In genomic region chr15:97812875-97813274, GRCm38 (mm10) we compare ENCODE assay signal across 9 mouse cellular contexts. TPM values are rescaled to one million over a fixed set of nuclear protein-coding genes. Genes with fewer than 3 reads are reported as not detected.
DNase-seq lines count a peak whose midpoint lies in the region; ATAC-seq and TF ChIP-seq lines count a peak whose summit lies in the region.
"Had no signal": no experiment of that assay in that cellular context is flagged by ENCODE, and none has a peak within 500 bp of the region (broad histone marks: within the 10 kb centered on the region; RNA-seq: fewer than 3 reads in every experiment).

No protein-coding gene starts in this region.

- peaks cover 43% of the 10 kb centered on the region for H3K4me1 ChIP-seq in heart, postnatal 0 days (ENCODE audit: control insufficient read depth, insufficient read depth)
- H3K4me1 ChIP-seq in cortical plate, adult 2 months (ENCODE audit: control insufficient read depth, insufficient read depth, low read length) = peaks cover 18% of the 10 kb centered on the region
- peaks cover 26% of the 10 kb centered on the region for H3K4me1 ChIP-seq in hindbrain, postnatal 0 days (ENCODE audit: insufficient read depth, low read length)

- H3K4me3 ChIP-seq in heart, postnatal 0 days (ENCODE audit: low read depth, low read length) = no peak overlapping the region
- no peak overlapping the region for H3K4me3 ChIP-seq in cortical plate, adult 2 months (ENCODE audit: insufficient read depth, low read length)
- no peak overlapping the region for H3K4me3 ChIP-seq in hindbrain, postnatal 0 days (ENCODE audit: low read length)
- H3K4me3 ChIP-seq: liver, embryonic 12.5 days; midbrain, embryonic 12.5 days had no signal

- H3K4me2 ChIP-seq in heart, postnatal 0 days (ENCODE audit: low read depth, low read length) = no peak overlapping the region
- H3K4me2 ChIP-seq in hindbrain, postnatal 0 days (ENCODE audit: low read depth, low read length) = 0 out of 2 replicates have a peak overlapping the region, but pooled peaks have one; percentile 10
- H3K4me2 ChIP-seq: liver, embryonic 12.5 days; midbrain, embryonic 12.5 days had no signal

- peaks cover 35% of the 10 kb centered on the region for H3K36me3 ChIP-seq in heart, postnatal 0 days (replicated peaks; ENCODE audit: control insufficient read depth, insufficient read depth, low read length)
- peaks cover 5% of the 10 kb centered on the region for H3K36me3 ChIP-seq in hindbrain, postnatal 0 days (ENCODE audit: insufficient read depth, low read length)

- no peak for TF ChIP-seq POLR2A in cortical plate, adult 2 months (IDR thresholded peaks at IDR 0.05; ENCODE audit: extremely low read depth, insufficient read depth, low read length)

- TF ChIP-seq EP300 in heart, postnatal 0 days (IDR thresholded peaks at IDR 0.05; ENCODE audit: low read depth) = no peak

- ATAC-seq in heart, postnatal 0 days (ENCODE audit: insufficient read depth, low read depth) = no peak
- no peak for ATAC-seq in hindbrain, postnatal 0 days
- ATAC-seq: liver, embryonic 12.5 days had no signal

- H3K9me3 ChIP-seq in heart, postnatal 0 days (replicated peaks; ENCODE audit: control insufficient read depth, low read length) = no peaks in the 10 kb centered on the region
- H3K9me3 ChIP-seq in hindbrain, postnatal 0 days (ENCODE audit: low read length) = no peaks in the 10 kb centered on the region
- H3K9me3 ChIP-seq: liver, embryonic 12.5 days; midbrain, embryonic 12.5 days had no signal

- no peak for TF ChIP-seq CTCF in heart, postnatal 0 days (IDR thresholded peaks at IDR 0.05; ENCODE audit: low read depth)
- no peak for TF ChIP-seq CTCF in cortical plate, adult 2 months (IDR thresholded peaks at IDR 0.05; ENCODE audit: extremely low read depth, insufficient read depth, low read length)
- TF ChIP-seq CTCF in hindbrain, postnatal 0 days (IDR thresholded peaks at IDR 0.05; ENCODE audit: low read depth) = no peak

- 65% methylated on average over 7 of the region's 7 CpGs for WGBS in heart, postnatal 0 days
- WGBS in hindbrain, postnatal 0 days = 49% methylated on average over 7 of the region's 7 CpGs

- H3K27ac ChIP-seq in heart, postnatal 0 days (ENCODE audit: low read depth) = peak overlapping the region; percentile 88
- H3K27ac ChIP-seq in cortical plate, adult 2 months (ENCODE audit: insufficient read depth, low read length) = peak overlapping the region; percentile 90
- H3K27ac ChIP-seq in hindbrain, postnatal 0 days = peak overlapping the region; percentile 61; the same call in 1 of the 2 replicates
- H3K27ac ChIP-seq: liver, embryonic 12.5 days; midbrain, embryonic 12.5 days had no signal

- no peak for DNase-seq in heart, postnatal 0 days (ENCODE audit: low spot score)
- no peak for DNase-seq in heart, adult 8-10 months (ENCODE audit: low spot score)
- DNase-seq in brain, adult 2 months (ENCODE audit: low read depth, low spot score) = peak; percentile 69
- DNase-seq in hindbrain, postnatal 0 days (ENCODE audit: low spot score) = no peak
- no peak for DNase-seq in urinary bladder, adult 2 months (ENCODE audit: low spot score)
- DNase-seq in layer of hippocampus, adult 11-12 months (ENCODE audit: low spot score) = no peak

- no peak overlapping the region for H3K9ac ChIP-seq in heart, postnatal 0 days (replicated peaks; ENCODE audit: low read depth, low read length)
- H3K9ac ChIP-seq in hindbrain, postnatal 0 days (replicated peaks; ENCODE audit: low read length) = no peak overlapping the region; the same call in 1 of the 2 replicates
- H3K9ac ChIP-seq: liver, embryonic 12.5 days; midbrain, embryonic 12.5 days had no signal

- H3K27me3 ChIP-seq in heart, postnatal 0 days (ENCODE audit: control insufficient read depth, insufficient read depth, low read length) = no peaks in the 10 kb centered on the region
- H3K27me3 ChIP-seq in hindbrain, postnatal 0 days (ENCODE audit: insufficient read depth, low read length) = no peaks in the 10 kb centered on the region
- H3K27me3 ChIP-seq: liver, embryonic 12.5 days; midbrain, embryonic 12.5 days had no signal

RNA-seq across cellular contexts. Expression of gene Hdac7, which starts 31.4 kb away (rescaled TPM):
- 34.4 and 36.9 TPM in 2 replicates for total RNA-seq in heart, postnatal 0 days (2014; rRNA removed; ENCODE audit: low replicate concordance)
- 15.6 TPM in 2 replicates for polyA plus RNA-seq in heart, postnatal 0 days (2015; fragmentation: Nextera tagmentation; extraction: Ambion mirVana)
- 10 to 100 TPM; 22.9 to 29.0 (median 26.5) TPM for total RNA-seq in heart, adult 8-10 months (2022)
- 64.7 and 73.9 TPM in 2 replicates for polyA plus RNA-seq in cortical plate, adult 2 months (2012; rRNA removed)
- 23.6 and 28.6 TPM in 2 replicates for total RNA-seq in hindbrain, postnatal 0 days (2014; rRNA removed)
- 21.7 and 23.7 TPM in 2 replicates for polyA plus RNA-seq in hindbrain, postnatal 0 days (2015; fragmentation: Nextera tagmentation; extraction: Ambion mirVana)
- polyA plus RNA-seq in urinary bladder, adult 2 months (2012; rRNA removed) = 45.3 and 45.8 TPM in 2 replicates

RNA-seq across cellular contexts. Expression of gene Slc48a1, which starts 34.6 kb away (rescaled TPM):
- total RNA-seq in heart, postnatal 0 days (2014; rRNA removed; ENCODE audit: low replicate concordance) = 56.5 and 76.1 TPM in 2 replicates
- 90.9 and 92.1 TPM in 2 replicates for polyA plus RNA-seq in heart, postnatal 0 days (2015; fragmentation: Nextera tagmentation; extraction: Ambion mirVana)
- 10 to 100 TPM; 63.6 to 76.6 (median 67.9) TPM for total RNA-seq in heart, adult 8-10 months (2022)
- 140 and 155 TPM in 2 replicates for polyA plus RNA-seq in cortical plate, adult 2 months (2012; rRNA removed)
- 84.4 and 89.3 TPM in 2 replicates for total RNA-seq in hindbrain, postnatal 0 days (2014; rRNA removed)
- polyA plus RNA-seq in hindbrain, postnatal 0 days (2015; fragmentation: Nextera tagmentation; extraction: Ambion mirVana) = 140 and 152 TPM in 2 replicates
- 72.4 and 91.1 TPM in 2 replicates for polyA plus RNA-seq in urinary bladder, adult 2 months (2012; rRNA removed)

RNA-seq across cellular contexts. Expression of gene Rapgef3, which starts 45.1 kb away (rescaled TPM):
- total RNA-seq in heart, postnatal 0 days (2014; rRNA removed; ENCODE audit: low replicate concordance) = 51.6 and 57.8 TPM in 2 replicates
- polyA plus RNA-seq in heart, postnatal 0 days (2015; fragmentation: Nextera tagmentation; extraction: Ambion mirVana) = 15.5 and 17.6 TPM in 2 replicates
- total RNA-seq in heart, adult 8-10 months (2022) = 10 to 100 TPM; 20.5 to 27.4 (median 23.8) TPM
- 40.2 and 45.9 TPM in 2 replicates for polyA plus RNA-seq in cortical plate, adult 2 months (2012; rRNA removed)
- total RNA-seq in hindbrain, postnatal 0 days (2014; rRNA removed) = 26.4 and 41.9 TPM in 2 replicates
- polyA plus RNA-seq in hindbrain, postnatal 0 days (2015; fragmentation: Nextera tagmentation; extraction: Ambion mirVana) = 10.3 and 12.2 TPM in 2 replicates
- 17.8 and 19.2 TPM in 2 replicates for polyA plus RNA-seq in urinary bladder, adult 2 months (2012; rRNA removed)
